Mouse (Mus musculus) embryonic facial prominence, embryonic 14.5 days (tissue): ENCODE results near the gene Tbcb. TPM values are rescaled to one million over a fixed set of nuclear protein-coding genes. Genes with fewer than 3 reads are reported as not detected.
"Not testable (repeated sequence)": the region's sequence is repeated elsewhere in the genome, so short reads cannot be mapped to it uniquely, and the experiment has no call there.

Source experiments
- ATAC-seq: fragments of 200-750 bp; cut with Nextera tagmentation; 2 replicates; pipeline ENCODE4 v1.8.0; 2017; ENCODE audit warnings: low read depth, moderate number of reproducible peaks, moderate TSS enrichment
- DNase-seq: peaks from one replicate; pipeline ENCODE4 v3.0.0-alpha.2; 2015; ENCODE audit warnings: low spot score
- H3K27ac ChIP-seq: fragments of 300-500 bp; sonication (generic); replicated peaks from 2 replicates; pipeline ENCODE4 v1.5.1; 2014; ENCODE audit warnings: low read depth, mild to moderate bottlenecking, low read length, moderate library complexity
- H3K27me3 ChIP-seq: fragments of 300-500 bp; sonication (generic); replicated peaks from 2 replicates; pipeline ENCODE4 v1.6.1; 2014; ENCODE audit warnings: low read length; ENCODE audit not compliant: control insufficient read depth, insufficient read depth
- H3K36me3 ChIP-seq: fragments of 300-500 bp; sonication (generic); 2 replicates; pipeline ENCODE4 v1.6.1; 2014; ENCODE audit warnings: low read length, mixed read lengths; ENCODE audit not compliant: control insufficient read depth, insufficient read depth
- H3K4me1 ChIP-seq: fragments of 300-500 bp; sonication (generic); 2 replicates; pipeline ENCODE4 v1.6.1; 2014; ENCODE audit warnings: antibody characterized with exemption, low read length; ENCODE audit not compliant: control insufficient read depth, insufficient read depth
- H3K4me2 ChIP-seq: fragments of 300-500 bp; sonication (generic); 2 replicates; pipeline ENCODE4 v1.6.1; 2014; ENCODE audit warnings: low read depth, mild to moderate bottlenecking, low read length, moderate library complexity, mixed read lengths
- H3K4me3 ChIP-seq: fragments of 300-500 bp; sonication (generic); 2 replicates; pipeline ENCODE4 v1.5.1; 2014; ENCODE audit warnings: low read depth, mild to moderate bottlenecking, low read length
- H3K9ac ChIP-seq: fragments of 300-500 bp; sonication (generic); 2 replicates; pipeline ENCODE4 v1.6.1; 2014; ENCODE audit warnings: low read depth, mild to moderate bottlenecking, low read length, moderate library complexity, mixed read lengths
- H3K9me3 ChIP-seq: fragments of 300-500 bp; sonication (generic); 2 replicates; pipeline ENCODE4 v1.6.1; 2016; ENCODE audit warnings: low read length; ENCODE audit not compliant: control insufficient read depth
- WGBS: fragments of 180-500 bp; shearing (Covaris S2); extraction: QIAGEN DNeasy Blood & Tissue Kit; methylation state at CpG from one replicate; pipeline ENCODE4 v1.1.7; 2014; 5-methylcytosine and 5-hydroxymethylcytosine counted together
- polyA plus RNA-seq: library from polyadenylated mRNA; unstranded; fragments of >200 nt; fragmentation: Nextera tagmentation; extraction: Ambion mirVana; gene quantifications from 2 replicates; pipeline ENCODE4 v1.2.1, GENCODE M21; 2014

Gene Tbcb
- polyA plus RNA-seq, 1 experiment from 2014 or later: 166 TPM

DNA sequence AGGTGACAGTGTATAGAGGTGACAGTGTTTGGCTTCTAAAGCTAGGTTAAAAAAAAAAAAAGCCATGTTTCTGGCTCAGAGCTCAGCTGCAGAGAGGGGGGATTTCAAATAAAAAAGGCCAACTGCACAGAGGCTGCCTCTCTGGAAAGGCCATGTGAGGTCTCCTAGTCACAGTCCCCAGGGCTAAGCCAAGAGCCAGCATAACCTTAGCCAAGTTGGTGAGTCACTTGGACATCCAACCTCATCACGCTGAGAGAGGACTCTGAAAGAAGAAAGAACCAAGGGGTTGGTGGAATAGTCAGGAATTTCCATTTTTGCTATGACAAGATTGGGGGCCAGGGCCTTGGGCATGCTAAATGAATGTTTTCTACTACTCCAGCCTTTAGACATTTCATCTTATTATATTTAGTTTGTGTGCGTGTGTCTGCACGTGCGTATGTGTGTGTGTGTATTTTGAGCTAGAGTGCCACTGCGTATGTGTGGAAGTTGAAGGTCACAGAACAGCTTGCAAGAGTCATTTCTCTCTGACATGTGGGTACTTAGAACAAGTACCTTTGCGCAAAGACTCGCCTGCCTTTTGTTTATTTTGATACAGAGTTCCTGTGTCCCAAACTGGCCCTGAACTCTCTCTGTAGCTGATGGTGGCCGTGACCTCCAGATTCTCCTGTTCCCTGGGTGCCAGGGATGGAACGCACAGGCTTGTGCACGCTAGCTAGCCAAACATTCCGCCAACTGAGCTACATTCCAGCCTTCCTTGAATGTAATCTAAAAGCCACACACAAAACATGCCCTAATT lies 29.0 kb downstream of the Tbcb start:
- Histone ChIP-seq H3K4me1 (no peaks in the 10 kb centered on the region), H3K4me2 (no peak overlapping the region), H3K9ac (no peak overlapping the region), H3K4me3 (no peak overlapping the region), H3K27me3 (no peaks in the 10 kb centered on the region), H3K27ac (no peak overlapping the region), H3K9me3 (no peaks in the 10 kb centered on the region), H3K36me3 (no peaks in the 10 kb centered on the region)
- no peak for DNase-seq
- no peak for ATAC-seq
- WGBS: 73% methylated on average over 11 of the region's 11 CpGs

GRCm38 (mm10) chr7:30200661-30201060 lies 31.4 kb downstream of the Tbcb start:
- not testable (repeated sequence) for H3K27me3 ChIP-seq, H3K4me2 ChIP-seq, H3K36me3 ChIP-seq, H3K4me1 ChIP-seq, H3K9me3 ChIP-seq, H3K9ac ChIP-seq, H3K4me3 ChIP-seq, ATAC-seq, DNase-seq, H3K27ac ChIP-seq
- 79% methylated on average over 5 of the region's 5 CpGs for WGBS

DNA sequence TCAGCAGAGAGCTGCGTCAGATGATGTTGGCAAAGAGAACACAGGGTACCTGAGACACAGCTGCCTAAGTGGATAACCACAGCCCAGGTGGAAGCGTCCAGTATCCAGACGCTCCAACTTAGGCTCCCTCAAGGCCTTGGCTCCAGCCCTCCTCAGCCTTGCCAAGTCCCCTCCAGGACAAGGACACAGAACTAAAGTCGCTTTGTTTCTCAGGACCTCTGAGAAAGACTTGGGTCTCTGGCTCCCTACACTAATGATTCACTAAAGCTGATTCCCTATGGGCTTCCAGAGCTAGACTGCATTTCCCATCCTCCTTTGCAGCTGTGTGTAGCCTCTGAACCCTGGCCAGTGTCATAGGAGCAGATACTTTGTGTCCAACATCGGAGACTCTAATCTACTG lies 31.9 kb downstream of the Tbcb start:
- H3K4me3 ChIP-seq: no peak overlapping the region
- no peaks in the 10 kb centered on the region for H3K36me3 ChIP-seq
- H3K4me1 ChIP-seq: no peaks in the 10 kb centered on the region
- no peak overlapping the region for H3K27ac ChIP-seq
- no peak overlapping the region for H3K4me2 ChIP-seq
- no peak for ATAC-seq
- H3K9me3 ChIP-seq: no peaks in the 10 kb centered on the region
- no peak for DNase-seq
- 88% methylated on average over 5 of the region's 5 CpGs for WGBS
- no peak overlapping the region for H3K9ac ChIP-seq
- no peaks in the 10 kb centered on the region for H3K27me3 ChIP-seq

- H3K36me3 ChIP-seq: no peaks in the 10 kb centered on the region
- no peak overlapping the region for H3K4me3 ChIP-seq
- H3K4me2 ChIP-seq: no peak overlapping the region
- DNase-seq: no peak
- H3K27me3 ChIP-seq: no peaks in the 10 kb centered on the region
- no peak for ATAC-seq
- H3K9ac ChIP-seq: no peak overlapping the region
- H3K9me3 ChIP-seq: no peaks in the 10 kb centered on the region
- H3K4me1 ChIP-seq: no peaks in the 10 kb centered on the region
- 76% methylated on average over 18 of the region's 18 CpGs for WGBS
- H3K27ac ChIP-seq: no peak overlapping the region
Measured at GRCm38 (mm10) chr7:30199498-30200139, 32.5 kb downstream of the Tbcb start.

- DNase-seq (peak; percentile 93), ATAC-seq (0 out of 2 replicates have a peak, but pooled peaks have one; percentile 27)
- H3K4me2 ChIP-seq: peak within 1 kb of the TSS; percentile 44
- H3K27ac ChIP-seq: peak within 1 kb of the TSS; percentile 33; the same call in 1 of the 2 replicates
- H3K36me3 ChIP-seq: no peaks in the 10 kb centered on the region
- 3% methylated on average over 8 of the region's 8 CpGs for WGBS
- 0 out of 2 replicates have a peak within 1 kb of the TSS, but pooled peaks have one; percentile 31 for H3K9ac ChIP-seq
- 0 out of 2 replicates have a peak within 1 kb of the TSS, but pooled peaks have one; percentile 17 for H3K4me3 ChIP-seq
- no peaks in the 10 kb centered on the region for H3K27me3 ChIP-seq
- H3K4me1 ChIP-seq: peaks cover 2% of the 10 kb centered on the region
- no peaks in the 10 kb centered on the region for H3K9me3 ChIP-seq
Measured at GRCm38 (mm10) chr7:30198481-30198971, 33.5 kb downstream of the Tbcb start, which contains the start of gene Capns1. Capns1 (minus strand) TSS chr7:30198811.

DNA sequence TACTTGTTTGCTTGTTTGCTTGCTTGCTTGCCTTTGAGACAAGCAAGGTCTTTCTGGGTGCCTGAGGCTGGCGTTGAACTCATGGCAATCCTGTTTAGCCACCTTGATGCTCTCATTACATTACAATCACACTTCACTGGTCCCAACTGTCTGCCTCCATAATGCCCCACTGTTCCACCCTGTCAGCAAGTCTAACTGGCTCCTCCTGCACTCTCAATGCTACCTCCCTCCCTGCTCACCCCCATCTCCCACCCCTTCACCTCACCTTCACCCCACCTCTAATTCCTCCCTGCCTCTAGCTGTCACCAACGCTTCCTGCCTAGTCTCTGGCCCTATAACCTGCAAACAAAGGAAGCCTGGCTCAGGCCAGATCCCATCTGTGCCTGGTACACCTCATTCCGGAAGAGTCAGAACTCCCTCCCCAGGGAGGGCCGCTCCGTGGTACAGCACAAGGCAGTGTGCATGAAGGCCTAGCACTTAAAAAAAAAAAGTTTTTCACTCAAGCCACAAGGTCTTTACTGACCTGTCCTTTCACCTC lies 34.4 kb downstream of the Tbcb start:
- Histone ChIP-seq H3K36me3 (peaks cover 3% of the 10 kb centered on the region; the same call in 1 of the 2 replicates), H3K27me3 (no peaks in the 10 kb centered on the region), H3K9me3 (no peaks in the 10 kb centered on the region), H3K27ac (no peak overlapping the region), H3K9ac (no peak overlapping the region), H3K4me2 (no peak overlapping the region), H3K4me3 (no peak overlapping the region), H3K4me1 (peaks cover 10% of the 10 kb centered on the region)
- DNase-seq: no peak
- ATAC-seq: no peak
- 65% methylated on average over 5 of the region's 5 CpGs for WGBS

- Histone ChIP-seq H3K36me3 (peaks cover 18% of the 10 kb centered on the region), H3K4me3 (no peak overlapping the region), H3K9ac (no peak overlapping the region), H3K4me1 (peaks cover 12% of the 10 kb centered on the region), H3K27me3 (no peaks in the 10 kb centered on the region), H3K9me3 (no peaks in the 10 kb centered on the region), H3K27ac (no peak overlapping the region), H3K4me2 (no peak overlapping the region)
- WGBS: 84% methylated on average over 5 of the region's 6 CpGs
- DNase-seq (peak; percentile 36), ATAC-seq (no peak)
Measured at GRCm38 (mm10) chr7:30196171-30196570, 35.9 kb downstream of the Tbcb start.

- Histone ChIP-seq H3K9me3 (no peaks in the 10 kb centered on the region), H3K4me1 (peaks cover 12% of the 10 kb centered on the region), H3K9ac (no peak overlapping the region; the same call in 1 of the 2 replicates), H3K27ac (no peak overlapping the region), H3K36me3 (peaks cover 25% of the 10 kb centered on the region), H3K4me2 (peak overlapping the region; percentile 69; the same call in 1 of the 2 replicates), H3K4me3 (0 out of 2 replicates have a peak overlapping the region, but pooled peaks have one; percentile 78), H3K27me3 (no peaks in the 10 kb centered on the region)
- DNase-seq (no peak), ATAC-seq (no peak)
- 71% methylated on average over 6 of the region's 6 CpGs for WGBS
Measured at GRCm38 (mm10) chr7:30195461-30195860, 36.6 kb downstream of the Tbcb start.
